Mouse (Mus musculus) CH12.LX (cell line): ENCODE data around the gene Sdhaf1. TPM values are rescaled to one million over a fixed set of nuclear protein-coding genes. Genes with fewer than 3 reads are reported as not detected.

ENCODE experiments used
- DNase-seq: peaks from one replicate; pipeline ENCODE4 v3.0.0-alpha.2; 2013; ENCODE audit errors: extremely low read depth
- H3K27ac ChIP-seq: 2 replicates; pipeline ENCODE4 v1.5.1; 2012; ENCODE audit warnings: low read depth, mild to moderate bottlenecking, control low read depth, moderate library complexity; ENCODE audit not compliant: insufficient read depth
- H3K27me3 ChIP-seq: replicated peaks from 2 replicates; pipeline ENCODE3; 2012; ENCODE audit warnings: inconsistent platforms
- H3K36me3 ChIP-seq, 2 experiments: replicated peaks in 1 of 2; 2 replicates each; pipeline versions ENCODE3 to v1.6.1; 2012; ENCODE audit warnings: inconsistent platforms in 1 of 2, low read length in 1 of 2, mild to moderate bottlenecking in 1 of 2, mixed read lengths in 1 of 2, moderate library complexity in 1 of 2; ENCODE audit not compliant: control insufficient read depth in 1 of 2, insufficient read depth in 1 of 2
- H3K4me1 ChIP-seq, 2 experiments: 2 replicates each; pipeline ENCODE4 v1.6.1; 2012; ENCODE audit warnings: inconsistent platforms in 1 of 2, moderate library complexity in 1 of 2; ENCODE audit not compliant: insufficient read depth in 2 of 2, control insufficient read depth in 1 of 2
- H3K4me2 ChIP-seq: 2 replicates; pipeline ENCODE4 v1.6.1; 2012; ENCODE audit warnings: low read depth, mild to moderate bottlenecking, control low read depth; ENCODE audit not compliant: poor library complexity, insufficient read depth, severe bottlenecking
- H3K4me3 ChIP-seq, 3 experiments: fragments of 150-350 bp in 1 of 3; sonication (generic) in 1 of 3; replicated peaks in 1 of 3; 2 replicates each; pipeline versions ENCODE3 to v1.5.1; 2011 to 2012; ENCODE audit warnings: low read depth in 2 of 3, low read length in 2 of 3, mild to moderate bottlenecking in 2 of 3, moderate library complexity in 2 of 3, control low read depth in 1 of 3, improper control_type of control experiment in 1 of 3, inconsistent platforms in 1 of 3, mixed read lengths in 1 of 3; ENCODE audit not compliant: poor library complexity in 1 of 3
- H3K79me2 ChIP-seq: replicated peaks from 2 replicates; pipeline ENCODE4 v1.6.1; 2012; ENCODE audit warnings: mild to moderate bottlenecking, moderate library complexity; ENCODE audit not compliant: control insufficient read depth, poor library complexity, insufficient read depth, severe bottlenecking; ENCODE audit errors: extremely low read depth
- H3K9ac ChIP-seq: 2 replicates; pipeline ENCODE4 v1.6.1; 2012; ENCODE audit warnings: low read depth, mild to moderate bottlenecking, control low read depth, moderate library complexity; ENCODE audit not compliant: insufficient read depth
- H3K9me3 ChIP-seq: replicated peaks from 2 replicates; pipeline ENCODE3; 2012; ENCODE audit warnings: low read length, inconsistent platforms, mixed read lengths
- CHD2 ChIP-seq: IDR thresholded peaks from 2 replicates; pipeline ENCODE4 v1.6.1; 2011; ENCODE audit warnings: low read length, improper control_type of control experiment
- E2F4 ChIP-seq: IDR thresholded peaks from 2 replicates; pipeline ENCODE4 v1.6.1; 2011; ENCODE audit warnings: low read depth, low read length, improper control_type of control experiment; ENCODE audit not compliant: insufficient replicate concordance
- ELF1 ChIP-seq: IDR thresholded peaks from 2 replicates; pipeline ENCODE4 v1.6.1; 2014; ENCODE audit warnings: low read depth, mild to moderate bottlenecking, inconsistent platforms, low read length, improper control_type of control experiment
- EP300 ChIP-seq: IDR thresholded peaks from 2 replicates; pipeline ENCODE4 v1.6.1; 2011; ENCODE audit warnings: low read length, improper control_type of control experiment
- ETS1 ChIP-seq: conservative IDR thresholded peaks from 2 replicates; pipeline ENCODE4 v1.6.1; 2012; ENCODE audit warnings: low read depth, mild to moderate bottlenecking, inconsistent platforms, low read length, improper control_type of control experiment, moderate library complexity
- IRF4 ChIP-seq: IDR thresholded peaks from 2 replicates; pipeline ENCODE4 v1.6.1; 2014; ENCODE audit warnings: low read depth, mild to moderate bottlenecking, inconsistent platforms, low read length, improper control_type of control experiment
- KAT2A ChIP-seq: IDR thresholded peaks from 2 replicates; pipeline ENCODE4 v1.6.1; 2012; ENCODE audit warnings: low read length, improper control_type of control experiment, inconsistent platforms; ENCODE audit not compliant: insufficient replicate concordance
- MAX ChIP-seq: IDR thresholded peaks from 2 replicates; pipeline ENCODE4 v1.6.1; 2011; ENCODE audit warnings: low read length, improper control_type of control experiment
- MXI1 ChIP-seq: IDR thresholded peaks from 2 replicates; pipeline ENCODE4 v1.6.1; 2011; ENCODE audit warnings: mild to moderate bottlenecking, low read depth, low read length, improper control_type of control experiment
- NRF1 ChIP-seq: IDR thresholded peaks from 2 replicates; pipeline ENCODE4 v1.6.1; 2014; ENCODE audit warnings: low read depth, mild to moderate bottlenecking, inconsistent platforms, low read length, improper control_type of control experiment, moderate library complexity
- POLR2AphosphoS2 ChIP-seq: IDR thresholded peaks from 2 replicates; pipeline ENCODE4 v1.6.1; 2011; ENCODE audit warnings: low read depth, low read length, improper control_type of control experiment
- UBTF ChIP-seq: IDR thresholded peaks from 2 replicates; pipeline ENCODE4 v1.6.1; 2012; ENCODE audit warnings: low read depth, mild to moderate bottlenecking, inconsistent platforms, low read length, improper control_type of control experiment, moderate library complexity
- USF2 ChIP-seq: conservative IDR thresholded peaks from 2 replicates; pipeline ENCODE4 v1.6.1; 2011; ENCODE audit warnings: low read depth, low read length, improper control_type of control experiment
- ZC3H11A ChIP-seq: IDR thresholded peaks from 2 replicates; pipeline ENCODE4 v1.6.1; 2012; ENCODE audit warnings: low read depth, mild to moderate bottlenecking, inconsistent platforms, low read length, improper control_type of control experiment
- ZKSCAN1 ChIP-seq: IDR thresholded peaks from 2 replicates; pipeline ENCODE4 v1.6.1; 2012; ENCODE audit warnings: low read depth, inconsistent platforms, low read length, improper control_type of control experiment, borderline replicate concordance
- ZNF384 ChIP-seq: IDR thresholded peaks from 2 replicates; pipeline ENCODE4 v1.6.1; 2012; ENCODE audit warnings: low read depth, low read length, improper control_type of control experiment, inconsistent platforms
- dilution Hi-C: fragments of 300-500 bp; cut with MboI; formaldehyde crosslinking; loops from 2 replicates; pipeline ENCODE4 v1.14.3; 2020; ENCODE audit warnings: low sequenced_read_pairs; ENCODE audit not compliant: extremely low pct_unique_long_range_greater_than_20kb, extremely low pct_ligation_motif_present
- in situ Hi-C: fragments of 300-500 bp; cut with MboI; formaldehyde crosslinking; loops from 3 replicates; pipeline ENCODE4 v1.14.3; 2019; ENCODE audit warnings: low sequenced_read_pairs, low pct_ligation_motif_present, low pct_unique_long_range_greater_than_20kb, mixed read lengths
- polyA plus RNA-seq: library from polyadenylated mRNA; unstranded; fragments of >175 nt; gene quantifications from 2 replicates; pipeline ENCODE4 v1.2.1, GENCODE M21; 2012; ENCODE audit warnings: low read depth; ENCODE audit not compliant: insufficient read length
- total RNA-seq, 2 experiments: library from RNA; depleted of rRNA; stranded (reverse); fragments of 300-350 nt in 1 of 2; fragments of >200 nt in 1 of 2; gene quantifications; 2 replicates each; pipeline ENCODE4 v1.2.3; 2012 to 2014

Gene Sdhaf1
- total and polyA plus RNA-seq, 3 experiments = 8.8 to 18.5 (median 12.8) TPM

GRCm38 (mm10) chr7:30333436-30333835 lies 9.7 kb upstream of the Sdhaf1 start:
- DNase-seq = no peak
- Histone ChIP-seq H3K36me3 (no peaks in the 10 kb centered on the region), H3K27ac (no peak overlapping the region), H3K4me2 (no peak overlapping the region), H3K4me1 (peaks cover 2 to 4% of the 10 kb centered on the region in 2 experiments; a peak in 2 of 4 replicates), H3K4me3 (no peak overlapping the region)
- in situ Hi-C loops = no loop called here
- dilution Hi-C loops = no loop called here
- TF ChIP-seq IRF4 = no peak
- TF ChIP-seq POLR2AphosphoS2 = no peak
- TF ChIP-seq MAX = no peak
- no peak for TF ChIP-seq E2F4
- TF ChIP-seq ETS1 = no peak
- TF ChIP-seq NRF1 = no peak
- no peak for TF ChIP-seq ZNF384
- TF ChIP-seq ELF1 = no peak
- no peak for TF ChIP-seq ZKSCAN1
- TF ChIP-seq MXI1 = no peak
- TF ChIP-seq ZC3H11A = no peak
- no peak for TF ChIP-seq EP300
- TF ChIP-seq CHD2 = no peak
- TF ChIP-seq, all 38 proteins: peak for 0
- H3K9me3 ChIP-seq = peaks cover 8% of the 10 kb centered on the region
- no peaks in the 10 kb centered on the region for H3K79me2 ChIP-seq
- H3K9ac ChIP-seq = no peak overlapping the region
- peaks cover 78% of the 10 kb centered on the region for H3K27me3 ChIP-seq

- DNase-seq = no peak
- Histone ChIP-seq H3K36me3 (no peaks in the 10 kb centered on the region), H3K4me3 (no peak overlapping the region), H3K9ac (no peak overlapping the region), H3K4me2 (no peak overlapping the region), H3K4me1 (peaks cover 2 to 4% of the 10 kb centered on the region in 2 experiments; a peak in 2 of 4 replicates)
- TF ChIP-seq MAX = no peak
- TF ChIP-seq ZC3H11A = no peak
- no peak for TF ChIP-seq KAT2A
- TF ChIP-seq USF2 = no peak
- TF ChIP-seq NRF1 = no peak
- no peak for TF ChIP-seq UBTF
- no peak for TF ChIP-seq ETS1
- TF ChIP-seq, all 38 proteins: peak for 0
- Histone ChIP-seq H3K9me3 (peaks cover 8% of the 10 kb centered on the region), H3K27ac (no peak overlapping the region), H3K79me2 (no peaks in the 10 kb centered on the region), H3K27me3 (peaks cover 78% of the 10 kb centered on the region)
- in situ Hi-C loops (no loop called here), dilution Hi-C loops (no loop called here)
Measured at GRCm38 (mm10) chr7:30332622-30333259, 9.0 kb upstream of the Sdhaf1 start.
